Mouse (Mus musculus): ENCODE results near the gene Ric3.
"Not testable (repeated sequence)": the region's sequence is repeated elsewhere in the genome, so short reads cannot be mapped to it uniquely, and the experiment has no call there.

Ric3 gene

GRCm38 (mm10) chr7:109083113-109083812 lies at the start of gene Ric3:
Gene Ric3, minus strand, starts transcription at chr7:109083331.
- peak; percentile 9 for DNase-seq (ENCODE audit: low spot score)

GRCm38 (mm10) chr7:109131565-109131964 lies 48.4 kb upstream of the Ric3 start:
- DNase-seq (ENCODE audit: low spot score): no peak

- DNase-seq (ENCODE audit: low spot score): no peak
Measured at GRCm38 (mm10) chr7:109129946-109130686, 47.0 kb upstream of the Ric3 start.

GRCm38 (mm10) chr7:109129442-109129841 lies 46.3 kb upstream of the Ric3 start:
- DNase-seq (ENCODE audit: low spot score): no peak

- DNase-seq (ENCODE audit: low spot score): no peak
Measured at GRCm38 (mm10) chr7:109115929-109116328, 32.8 kb upstream of the Ric3 start.

- not testable (repeated sequence) for DNase-seq (ENCODE audit: low spot score)
Measured at GRCm38 (mm10) chr7:109115488-109115887, 32.4 kb upstream of the Ric3 start.

- peak; percentile 58 for DNase-seq (ENCODE audit: low spot score)
Measured at GRCm38 (mm10) chr7:109114950-109115349, 31.8 kb upstream of the Ric3 start.

GRCm38 (mm10) chr7:109111000-109111399 lies 27.9 kb upstream of the Ric3 start:
- DNase-seq (ENCODE audit: low spot score): no peak

- no peak for DNase-seq (ENCODE audit: low spot score)
Measured at GRCm38 (mm10) chr7:109104894-109105293, 21.8 kb upstream of the Ric3 start.

GRCm38 (mm10) chr7:109101167-109101566 lies 18.0 kb upstream of the Ric3 start:
- no peak for DNase-seq (ENCODE audit: low spot score)

- no peak for DNase-seq (ENCODE audit: low spot score)
Measured at GRCm38 (mm10) chr7:109098145-109099018, 15.3 kb upstream of the Ric3 start.

- no peak for DNase-seq (ENCODE audit: low spot score)
Measured at GRCm38 (mm10) chr7:109097203-109097602, 14.1 kb upstream of the Ric3 start.

GRCm38 (mm10) chr7:109096618-109097017 lies 13.5 kb upstream of the Ric3 start:
- no peak for DNase-seq (ENCODE audit: low spot score)

GRCm38 (mm10) chr7:109094294-109094693 lies 11.2 kb upstream of the Ric3 start:
- DNase-seq (ENCODE audit: low spot score): no peak

- DNase-seq (ENCODE audit: low spot score): not testable (repeated sequence)
Measured at GRCm38 (mm10) chr7:109091316-109091715, 8.2 kb upstream of the Ric3 start.

GRCm38 (mm10) chr7:109086946-109087345 lies 3.8 kb upstream of the Ric3 start:
- no peak for DNase-seq (ENCODE audit: low spot score)

- no peak for DNase-seq (ENCODE audit: low spot score)
Measured at GRCm38 (mm10) chr7:109083813-109084184, 668 bp upstream of the Ric3 start.

- peak; percentile 19 for DNase-seq (ENCODE audit: low spot score)
Measured at GRCm38 (mm10) chr7:109082269-109083112, 640 bp downstream of the Ric3 start.

GRCm38 (mm10) chr7:109072326-109072725 lies 10.8 kb downstream of the Ric3 start:
- DNase-seq (ENCODE audit: low spot score): no peak

- DNase-seq (ENCODE audit: low spot score): no peak
Measured at GRCm38 (mm10) chr7:109069641-109070040, 13.5 kb downstream of the Ric3 start.

- no peak for DNase-seq (ENCODE audit: low spot score)
Measured at GRCm38 (mm10) chr7:109059536-109059935, 23.6 kb downstream of the Ric3 start.

- no peak for DNase-seq (ENCODE audit: low spot score)
Measured at GRCm38 (mm10) chr7:109050831-109051230, 32.3 kb downstream of the Ric3 start.
